Mouse (Mus musculus): ENCODE results near the gene Taok3. TPM values are rescaled to one million over a fixed set of nuclear protein-coding genes. Genes with fewer than 3 reads are reported as not detected.

Gene Taok3
- polyA plus RNA-seq (2012; rRNA removed; ENCODE audit: low replicate concordance): 11.5 and 14.4 TPM in 2 replicates

DNA sequence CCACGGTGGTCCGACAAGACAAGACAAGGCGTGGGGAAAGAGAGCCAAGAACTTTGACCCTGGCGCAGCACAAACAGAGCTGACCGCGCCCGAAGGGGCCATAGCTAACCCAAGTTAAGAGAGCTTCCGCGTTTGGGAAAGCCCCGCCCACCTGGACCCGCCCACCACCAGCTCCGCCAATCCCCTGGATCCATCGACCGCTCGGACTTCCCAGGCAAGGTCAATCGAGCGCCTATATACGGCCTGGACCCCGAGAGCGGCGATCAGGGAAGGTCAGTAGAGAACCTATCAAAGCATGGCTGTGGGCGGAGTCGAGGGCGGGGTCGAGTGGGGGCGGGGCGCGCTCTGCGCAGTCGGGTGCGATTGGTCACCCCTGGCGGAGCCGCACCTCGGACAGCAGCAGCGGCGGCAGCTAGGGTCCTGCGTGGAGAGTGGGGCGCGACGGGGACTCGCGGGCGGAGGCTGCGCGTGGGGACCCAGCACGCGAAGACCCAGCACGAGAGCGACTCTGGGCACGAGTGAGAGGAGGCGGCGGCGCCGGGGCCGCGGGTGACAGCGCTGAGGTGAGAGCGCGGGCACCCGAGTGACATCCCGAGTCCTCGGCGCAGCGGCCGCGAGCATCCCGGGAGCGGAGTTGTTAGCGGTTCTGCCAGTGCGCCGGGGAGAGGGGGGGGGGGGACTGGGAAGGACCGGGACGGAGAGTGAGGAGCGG is at the start of gene Taok3:
Gene Taok3, plus strand, starts transcription at position 353 of the 712 bp plus-strand sequence.

DNA sequence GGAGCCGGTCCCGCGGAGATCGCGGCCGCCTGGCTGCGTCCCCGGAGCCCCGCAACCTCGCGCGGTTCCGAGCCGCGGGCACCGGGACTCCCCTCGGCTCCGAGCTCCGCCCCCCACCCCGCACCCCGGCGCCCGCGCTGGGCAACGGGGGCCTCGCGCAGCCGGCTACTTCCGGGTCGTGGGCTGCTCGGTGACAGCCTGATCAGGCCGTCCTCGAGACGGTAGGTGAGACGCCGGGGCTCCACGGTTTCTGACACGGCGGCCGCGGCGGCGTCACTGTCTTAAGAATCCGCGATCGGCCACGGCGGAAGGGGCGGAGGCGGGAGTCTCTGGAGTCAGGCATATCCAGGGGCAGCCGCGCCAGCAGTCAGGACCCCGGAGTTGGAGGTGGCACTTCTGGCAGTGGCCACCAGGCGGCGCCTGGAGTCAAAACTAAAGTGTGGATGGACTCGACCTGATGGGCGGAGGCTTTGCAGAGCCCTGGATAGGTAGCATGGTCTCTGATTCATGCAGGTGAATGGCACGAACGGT is 4.0 kb upstream of the Taok3 start, which contains the start of gene Suds3:
Gene Suds3, minus strand, starts transcription at position 278 of the 531 bp plus-strand sequence.

DNA sequence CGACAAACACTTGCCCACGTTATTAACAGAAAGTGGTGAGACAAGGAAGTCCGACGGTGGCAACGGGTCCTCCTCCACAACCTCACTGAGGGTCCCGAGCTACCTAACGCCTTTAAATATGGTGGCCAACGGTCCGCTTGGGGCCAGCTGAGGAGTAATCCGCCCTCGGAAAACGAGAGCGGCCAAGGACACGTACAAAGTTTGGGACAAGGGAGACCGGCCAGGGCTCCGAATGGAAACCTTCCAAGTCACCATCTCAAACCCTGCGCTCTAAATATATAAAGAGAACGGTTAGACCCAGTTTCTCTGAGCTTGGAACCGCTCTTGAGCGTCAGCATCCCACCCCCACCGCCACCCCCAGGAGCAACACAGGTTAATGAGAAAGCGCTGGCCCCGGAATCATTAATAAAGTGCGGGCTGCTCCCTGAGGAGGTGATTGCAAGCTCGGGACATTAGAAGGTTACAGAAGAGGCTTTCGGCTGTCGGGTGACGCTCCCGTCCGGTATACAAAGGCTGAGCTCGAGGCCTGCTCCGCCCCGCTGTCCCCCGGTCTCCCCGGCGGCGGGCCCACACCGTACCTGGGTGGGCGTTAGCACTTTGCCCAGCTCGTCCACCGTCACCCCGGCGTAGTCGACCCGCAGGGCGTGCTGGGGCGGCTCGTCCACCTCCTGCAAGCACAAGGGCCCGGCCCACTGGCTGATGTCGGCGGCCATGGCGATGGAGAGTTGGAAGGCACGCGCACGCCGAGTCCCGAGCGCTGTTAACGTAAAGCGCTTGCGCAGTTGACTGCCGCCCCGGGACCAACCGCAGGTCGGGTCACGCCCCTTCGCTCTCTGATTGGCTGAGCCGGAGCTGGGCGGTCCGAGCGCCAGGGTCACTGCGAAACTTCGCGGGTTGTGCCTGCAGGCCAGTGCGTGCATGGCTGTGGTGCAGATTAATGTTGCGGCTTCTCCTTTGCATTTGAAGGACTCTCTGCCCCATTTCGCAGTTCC is 167.2 kb downstream of the Taok3 start, which contains the start of gene Pebp1:
Gene Pebp1, minus strand, starts transcription at position 795 of the 992 bp plus-strand sequence.

DNA sequence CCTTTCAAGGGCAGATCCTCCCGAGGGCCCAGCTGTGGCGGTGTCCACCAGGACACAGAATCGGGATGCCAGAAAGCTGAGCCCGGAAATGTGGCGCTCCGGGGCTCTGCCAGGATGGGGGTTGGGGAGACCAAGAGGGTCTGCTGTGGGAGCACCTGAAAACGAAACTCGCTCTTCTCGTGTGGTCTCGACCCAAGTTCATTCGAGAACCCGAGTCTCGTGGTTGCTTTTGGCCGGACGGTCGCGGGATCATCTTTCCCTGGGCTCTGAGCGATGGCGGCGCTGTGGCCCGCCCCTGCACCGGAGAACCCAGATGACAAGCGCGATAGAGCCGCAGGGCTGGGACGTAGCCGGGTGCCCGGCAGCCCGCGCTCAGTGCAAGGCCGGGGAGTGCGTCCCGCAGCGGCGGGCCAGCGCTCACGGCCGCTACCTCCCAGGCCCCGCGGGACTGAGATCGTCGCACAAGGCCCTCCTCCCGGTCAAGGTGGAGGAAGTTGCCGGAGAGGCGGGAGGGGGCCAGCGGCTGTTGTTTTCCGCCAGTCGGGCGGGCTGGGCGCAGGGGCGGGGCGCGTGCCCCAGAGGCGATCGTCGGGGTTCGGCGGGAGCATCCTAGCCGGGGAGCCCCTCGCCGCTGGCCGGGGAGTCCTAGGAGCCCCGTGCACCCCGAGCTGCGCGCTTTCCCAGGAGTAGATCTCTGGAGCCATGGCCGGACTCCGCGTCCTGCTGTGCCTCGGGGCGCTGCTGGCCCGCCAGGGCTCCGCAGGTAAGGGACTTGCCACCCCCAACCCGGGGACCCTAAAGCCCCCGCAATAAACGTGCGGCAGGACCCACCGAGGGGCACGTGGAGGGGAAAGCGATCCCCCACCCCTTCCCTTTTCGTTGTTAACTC is 199.1 kb downstream of the Taok3 start, which contains the start of gene Vsig10:
Gene Vsig10, plus strand, starts transcription at position 343 of the 889 bp plus-strand sequence.

Other genes starting within 250 kb of the Taok3 start
- gene Suds3, start 4.0 kb upstream of the Taok3 start, polyA plus RNA-seq (2012; rRNA removed; ENCODE audit: low replicate concordance): 50.4 and 67.3 TPM in 2 replicates
- gene Pebp1, start 167.5 kb downstream of the Taok3 start, polyA plus RNA-seq (2012; rRNA removed; ENCODE audit: low replicate concordance): 407 and 670 TPM in 2 replicates
- 28.8 and 39.4 TPM in 2 replicates for gene Vsig10, start 199.0 kb downstream of the Taok3 start, polyA plus RNA-seq (2012; rRNA removed; ENCODE audit: low replicate concordance)
- 85.3 and 164 TPM in 2 replicates for gene Wsb2, start 237.2 kb downstream of the Taok3 start, polyA plus RNA-seq (2012; rRNA removed; ENCODE audit: low replicate concordance)

Measured in mammary gland, adult 2 months (tissue).